Mouse (Mus musculus) embryonic fibroblast, embryonic 13.5 days (primary cell): ENCODE results near the gene Stx5a.

Experiments
- CTCF ChIP-seq: IDR thresholded peaks from 2 replicates; pipeline ENCODE4 v1.5.1; 2011; ENCODE audit warnings: mild to moderate bottlenecking, control low read depth, low read length, moderate library complexity, borderline replicate concordance; ENCODE audit not compliant: insufficient read depth
- POLR2A ChIP-seq: IDR thresholded peaks from 2 replicates; pipeline ENCODE4 v1.6.1; 2011; ENCODE audit warnings: low read depth, mild to moderate bottlenecking, control low read depth, low read length, moderate library complexity

DNA sequence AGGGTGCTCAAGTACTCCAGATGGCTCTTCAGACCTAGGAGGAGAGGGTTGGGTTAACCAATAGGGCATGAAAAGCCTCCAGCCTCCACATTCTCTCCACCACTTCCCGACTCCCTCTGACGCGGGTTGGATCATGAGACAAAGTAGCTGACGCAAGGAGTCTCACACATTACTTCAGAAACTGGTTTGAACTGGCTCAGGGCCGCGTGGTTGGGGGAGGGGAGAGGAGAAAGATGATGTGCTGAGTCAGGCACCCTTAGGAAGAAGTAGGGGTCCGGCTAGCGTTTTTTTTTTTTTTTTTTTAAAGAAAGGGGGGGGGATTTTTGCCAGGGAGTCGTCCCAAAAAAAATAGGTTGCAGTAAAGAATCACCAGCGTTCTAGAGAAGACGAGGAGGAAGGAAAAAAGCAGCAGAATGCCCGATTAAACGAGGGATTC is 28.3 kb upstream of the Stx5a start:
- TF ChIP-seq CTCF (no peak), POLR2A (peak; percentile 75)
